In genomic region chr2:169429411-169429810, GRCm38 (mm10) we compare ENCODE assay signal across 26 mouse cellular contexts.
"Had no signal": no experiment of that assay in that cellular context is flagged by ENCODE, and none has a peak within 500 bp of the region (broad histone marks: within the 10 kb centered on the region; RNA-seq: fewer than 3 reads in every experiment).

No protein-coding gene starts in this region.

- ATAC-seq: forebrain, embryonic 13.5 days; forebrain, embryonic 14.5 days; forebrain, embryonic 15.5 days; forebrain, embryonic 16.5 days; forebrain, postnatal 0 days had no signal

- H3K4me1 ChIP-seq: embryonic facial prominence, embryonic 12.5 days; forebrain, embryonic 12.5 days had no signal

- H3K27ac ChIP-seq: embryonic facial prominence, embryonic 10.5 days; embryonic facial prominence, embryonic 12.5 days; embryonic facial prominence, embryonic 13.5 days; embryonic facial prominence, embryonic 15.5 days; forebrain, embryonic 10.5 days; forebrain, embryonic 12.5 days; forebrain, embryonic 13.5 days; forebrain, embryonic 15.5 days; gastrocnemius, adult 2 months; heart, adult 2 months had no signal

- H3K4me3 ChIP-seq: embryonic facial prominence, embryonic 10.5 days; embryonic facial prominence, embryonic 12.5 days; embryonic facial prominence, embryonic 13.5 days; embryonic facial prominence, embryonic 15.5 days; erythroblast, embryonic 14.5 days; forebrain, embryonic 10.5 days; forebrain, embryonic 12.5 days; forebrain, embryonic 13.5 days; forebrain, embryonic 15.5 days; gastrocnemius, adult 2 months; heart, adult 2 months had no signal

- H3K27me3 ChIP-seq: embryonic facial prominence, embryonic 12.5 days; embryonic facial prominence, embryonic 13.5 days; embryonic facial prominence, embryonic 15.5 days; forebrain, embryonic 12.5 days; forebrain, embryonic 13.5 days; forebrain, embryonic 15.5 days had no signal

- H3K9me3 ChIP-seq: embryonic facial prominence, embryonic 10.5 days; embryonic facial prominence, embryonic 12.5 days; embryonic facial prominence, embryonic 13.5 days; embryonic facial prominence, embryonic 15.5 days; forebrain, embryonic 10.5 days; forebrain, embryonic 12.5 days; forebrain, embryonic 13.5 days; forebrain, embryonic 15.5 days had no signal

- H3K36me3 ChIP-seq: embryonic facial prominence, embryonic 10.5 days; embryonic facial prominence, embryonic 12.5 days; embryonic facial prominence, embryonic 13.5 days; embryonic facial prominence, embryonic 15.5 days; forebrain, embryonic 10.5 days; forebrain, embryonic 12.5 days; forebrain, embryonic 15.5 days had no signal

- H3K9ac ChIP-seq: embryonic facial prominence, embryonic 12.5 days; embryonic facial prominence, embryonic 13.5 days; embryonic facial prominence, embryonic 15.5 days; forebrain, embryonic 12.5 days; forebrain, embryonic 13.5 days; forebrain, embryonic 15.5 days; forebrain, postnatal 0 days had no signal

- DNase-seq: cerebellum, adult 2 months; cerebellum, adult 8-10 months; cerebellum, adult 9-10 months; cerebellum, adult 9-11 months; cerebellum, postnatal 25 days; cerebellum, postnatal 36 days; embryo, embryonic 11 days; forebrain, postnatal 0 days; gastrocnemius, adult 2 months; gastrocnemius, postnatal 10 days; gastrocnemius, postnatal 14 days; gastrocnemius, postnatal 25 days; gastrocnemius, postnatal 36 days; heart, adult 18-20 months; heart, adult 2 months had no signal

- H3K4me2 ChIP-seq: embryonic facial prominence, embryonic 12.5 days; embryonic facial prominence, embryonic 13.5 days; embryonic facial prominence, embryonic 15.5 days; forebrain, embryonic 12.5 days; forebrain, embryonic 13.5 days; forebrain, embryonic 15.5 days had no signal
